Mouse (Mus musculus) adrenal gland, postnatal 36 days (tissue): Measurements from ENCODE around the gene Muc4. TPM values are rescaled to one million over a fixed set of nuclear protein-coding genes. Genes with fewer than 3 reads are reported as not detected.

Experiments used
- total RNA-seq, 2 experiments: library from RNA; stranded (reverse); gene quantifications; 2 replicates each; pipeline ENCODE4 v1.2.3; 2021

Gene Muc4
- total RNA-seq, 2 experiments from 2014 or later: not detected

Other genes starting within 250 kb of the Muc4 start
- gene Slc51a, start 248.0 kb upstream of the Muc4 start, total RNA-seq: under 1 TPM in 1 of 2 experiments, not detected in 1; 0.36 TPM
- gene Zdhhc19, start 239.6 kb upstream of the Muc4 start, total RNA-seq: not detected
- gene Tfrc, start 127.0 kb upstream of the Muc4 start, total RNA-seq: 10 to 100 TPM; 21.2 to 75.7 TPM
- 10 to 100 TPM; 31.1 to 36.4 TPM for gene Tnk2, start 92.0 kb upstream of the Muc4 start, total RNA-seq
- not detected for gene Muc20, start 61.5 kb downstream of the Muc4 start, total RNA-seq
- not detected for gene Smbd1, start 74.6 kb downstream of the Muc4 start, total RNA-seq
- gene Fyttd1, start 141.6 kb downstream of the Muc4 start, total RNA-seq: 100 to 1,000 TPM; 104 to 118 TPM
- gene Rubcn, start 141.9 kb downstream of the Muc4 start, total RNA-seq: 10 to 100 TPM; 26.7 to 29.9 TPM
- 10 to 100 TPM; 30.5 to 34.4 TPM for gene Lrch3, start 178.2 kb downstream of the Muc4 start, total RNA-seq